Mouse (Mus musculus) urinary bladder, postnatal 14 days (tissue): Measurements from ENCODE around the gene Gm49393.
A peak's percentile ranks its signal among the peaks of the same experiment; 100 is the strongest.
"Not testable (repeated sequence)": the region's sequence is repeated elsewhere in the genome, so short reads cannot be mapped to it uniquely, and the experiment has no call there.

ENCODE experiments used
- DNase-seq: peaks from one replicate; pipeline ENCODE4 v3.0.0; 2021; ENCODE audit warnings: low spot score

The Gm49393 gene

DNA sequence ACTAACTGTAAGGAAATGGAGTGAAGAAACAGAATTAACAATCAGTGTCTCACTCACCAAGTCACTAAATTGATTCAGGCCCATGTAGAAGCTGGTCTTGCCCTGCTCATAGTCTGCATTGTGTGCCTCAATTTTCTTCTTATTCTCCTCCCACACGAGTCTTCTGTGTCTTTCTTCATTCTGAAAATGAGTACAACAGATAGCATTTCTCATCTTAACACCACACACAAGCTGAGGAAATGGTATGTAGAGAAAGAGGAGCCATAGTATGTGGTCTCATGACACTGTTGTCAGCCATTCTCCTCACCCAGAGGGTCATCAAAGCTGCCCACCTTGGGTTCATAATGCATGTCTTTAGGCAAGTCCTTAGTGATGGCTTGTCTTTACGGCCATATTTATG is at the start of gene Gm49393:
Gm49393 (minus strand) TSS at position 101 of the 400 bp plus-strand sequence.
- not testable (repeated sequence) for DNase-seq

DNA sequence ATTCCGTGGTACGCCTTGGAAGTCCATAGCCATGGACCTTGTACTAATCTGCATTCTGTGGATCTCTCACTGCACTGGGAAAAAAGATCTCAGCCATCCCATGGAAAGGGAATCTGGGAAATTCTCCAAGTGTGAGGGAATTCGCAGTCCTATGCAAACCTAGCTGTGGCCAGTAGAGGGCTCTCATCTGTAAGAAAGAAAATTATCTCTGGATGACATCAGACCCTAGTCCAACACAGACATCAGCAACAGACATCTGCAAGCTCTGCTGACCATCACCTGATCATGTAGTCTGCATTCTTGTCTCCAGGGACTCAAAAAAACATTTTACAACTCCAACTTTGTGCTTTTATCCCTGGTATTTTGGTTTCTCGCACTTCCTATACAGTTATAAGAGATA is 36.9 kb upstream of the Gm49393 start:
- not testable (repeated sequence) for DNase-seq

DNA sequence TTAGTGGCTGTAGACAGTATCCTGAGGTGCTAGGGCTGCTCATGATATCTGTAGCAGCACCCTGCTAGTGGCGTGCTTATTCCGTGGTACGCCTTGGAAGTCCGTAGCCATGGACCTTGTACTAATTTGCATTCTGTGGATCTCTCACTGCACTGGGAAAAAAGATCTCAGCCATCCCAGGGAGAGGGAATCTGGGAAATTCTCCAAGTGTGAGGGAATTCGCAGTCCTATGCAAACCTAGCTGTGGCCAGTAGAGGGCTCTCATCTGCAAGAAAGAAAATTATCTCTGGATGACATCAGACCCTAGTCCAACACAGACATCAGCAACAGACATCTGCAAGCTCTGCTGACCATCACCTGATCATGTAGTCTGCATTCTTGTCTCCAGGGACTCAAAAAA is 28.6 kb upstream of the Gm49393 start:
- DNase-seq = not testable (repeated sequence)

- DNase-seq = no peak
These were observed 26.3 kb upstream of the Gm49393 start for GRCm38 (mm10) chr13:60961706-60962105.

DNA sequence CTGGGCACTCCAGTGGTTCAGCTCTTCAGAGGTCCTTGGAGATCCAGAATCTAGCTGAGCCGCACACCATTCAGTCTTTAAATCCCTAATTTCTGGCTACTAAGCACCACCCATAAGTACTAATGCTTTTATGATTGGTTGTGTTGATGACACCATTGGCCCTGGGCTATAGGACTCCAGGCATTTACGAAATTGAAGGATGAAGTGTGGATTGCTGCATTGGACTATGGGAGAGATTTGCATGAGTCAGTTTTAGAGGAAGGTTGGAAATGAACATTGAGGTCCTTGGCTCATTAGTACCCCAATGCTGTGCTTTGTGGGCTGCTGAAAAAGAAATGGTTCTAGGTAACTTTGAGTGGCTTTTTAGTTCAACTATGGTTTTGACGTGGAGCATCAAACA is 6.5 kb upstream of the Gm49393 start, which contains the start of gene Tpbpa:
Tpbpa (minus strand) TSS at position 101 of the 400 bp plus-strand sequence.
- not testable (repeated sequence) for DNase-seq

DNA sequence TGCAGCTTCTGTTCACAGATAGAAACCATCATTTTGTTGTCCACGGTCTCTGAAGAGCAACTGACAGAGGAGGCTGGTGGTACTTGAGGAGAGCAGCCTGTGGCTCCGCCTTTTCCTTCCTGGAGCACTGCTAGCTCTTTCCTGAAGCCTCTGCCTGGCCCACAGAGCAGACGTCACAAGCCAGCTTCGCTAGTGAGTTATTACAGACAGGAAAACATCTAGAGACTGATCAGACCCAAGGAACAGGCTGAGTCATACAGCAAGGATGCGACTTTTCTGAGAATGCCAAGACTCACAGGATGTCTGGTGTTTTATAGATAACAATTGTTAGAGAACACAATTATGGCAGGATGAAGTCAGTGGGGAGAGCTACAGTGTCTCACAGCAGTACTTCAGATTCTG is 1.1 kb upstream of the Gm49393 start, which contains the start of the genes Gm49391 and Ctla2a:
Gm49391 (minus strand) TSS at position 72 of the 402 bp plus-strand sequence.
Ctla2a (minus strand) TSS at position 126 of the 402 bp plus-strand sequence.
- DNase-seq = peak; percentile 4

DNA sequence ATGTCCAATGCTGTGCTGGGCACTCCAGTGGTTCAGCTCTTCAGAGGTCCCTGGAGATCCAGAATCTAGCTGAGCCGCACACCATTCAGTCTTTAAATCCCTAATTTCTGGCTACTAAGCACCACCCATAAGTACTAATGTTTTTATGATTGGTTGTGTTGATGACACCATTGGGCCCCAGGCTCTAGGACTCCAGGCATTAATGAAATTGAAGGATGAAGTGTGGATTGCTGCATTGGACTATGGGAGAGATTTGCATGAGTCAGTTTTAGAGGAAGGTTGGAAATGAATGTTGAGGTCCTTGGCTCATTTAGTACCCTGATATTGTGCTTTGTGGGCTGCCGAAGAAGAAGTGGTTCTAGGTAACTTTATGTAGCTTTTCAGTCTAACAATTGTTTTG is 30.6 kb downstream of the Gm49393 start, which contains the start of gene Tpbpb:
Tpbpb (minus strand) TSS at position 101 of the 400 bp plus-strand sequence.
- DNase-seq = not testable (repeated sequence)

DNA sequence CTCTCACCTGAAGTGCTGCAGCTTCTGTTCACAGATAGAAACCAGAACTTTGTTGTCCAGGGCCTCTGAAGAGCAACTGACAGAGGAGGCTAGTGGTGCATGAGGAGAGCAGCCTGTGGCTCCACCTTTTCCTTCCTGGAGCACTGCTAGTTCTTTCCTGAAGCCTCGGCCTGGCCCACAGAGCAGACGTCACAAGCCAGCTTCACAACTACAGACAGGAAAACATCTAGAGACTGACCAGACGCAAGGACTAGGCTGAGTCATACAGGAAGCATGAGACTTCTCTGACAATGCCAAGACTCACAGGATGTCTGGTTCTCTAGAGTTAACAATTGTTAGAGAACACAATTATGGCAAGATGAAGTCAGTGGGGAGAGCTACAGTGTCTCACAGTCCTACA is 38.1 kb downstream of the Gm49393 start, which contains the start of gene Ctla2b:
Ctla2b (minus strand) TSS at position 120 of the 400 bp plus-strand sequence.
- DNase-seq = peak; percentile 7

- not testable (repeated sequence) for DNase-seq
These were observed 38.6 kb downstream of the Gm49393 start, which contains the start of gene Gm49392 for GRCm38 (mm10) chr13:60896794-60897193. Gene Gm49392 (minus strand): TSS chr13:60896894.

DNA sequence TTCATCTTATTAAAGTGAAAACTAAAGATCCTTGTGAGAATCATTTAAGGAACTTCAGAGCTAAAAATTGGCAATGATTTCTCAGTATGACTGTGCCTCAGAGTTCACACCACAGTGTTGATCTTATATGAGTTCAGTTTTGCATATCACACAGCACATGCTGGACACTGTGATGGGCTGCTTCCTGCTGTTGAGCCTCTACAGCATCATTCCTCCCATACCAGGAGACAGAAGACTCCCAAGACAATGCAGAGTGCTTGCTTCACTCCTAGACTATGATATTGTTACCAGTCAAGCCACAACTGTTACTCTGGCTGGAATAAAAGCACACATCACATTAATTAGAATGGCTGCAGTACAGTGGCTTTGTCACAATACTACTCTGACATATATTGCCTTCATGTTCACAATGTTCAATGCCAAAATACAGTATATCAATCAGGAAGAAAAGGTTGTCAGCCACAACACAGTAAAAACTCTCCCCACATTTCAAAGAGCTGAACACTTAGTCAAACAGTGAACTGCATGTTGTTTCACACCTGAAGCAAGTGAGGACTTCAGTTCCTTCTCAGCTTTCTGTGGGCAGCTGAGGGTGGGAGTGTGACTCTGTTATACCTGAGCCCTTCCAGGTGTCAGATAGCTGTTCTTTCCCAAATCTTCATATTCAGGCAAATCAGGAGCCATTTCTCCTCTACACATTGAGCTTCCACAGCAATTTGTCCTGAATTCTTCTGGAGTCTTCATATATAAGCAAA is 39.8 kb downstream of the Gm49393 start:
- no peak for DNase-seq

- DNase-seq = no peak
These were observed 43.1 kb downstream of the Gm49393 start for GRCm38 (mm10) chr13:60892301-60892700.

DNA sequence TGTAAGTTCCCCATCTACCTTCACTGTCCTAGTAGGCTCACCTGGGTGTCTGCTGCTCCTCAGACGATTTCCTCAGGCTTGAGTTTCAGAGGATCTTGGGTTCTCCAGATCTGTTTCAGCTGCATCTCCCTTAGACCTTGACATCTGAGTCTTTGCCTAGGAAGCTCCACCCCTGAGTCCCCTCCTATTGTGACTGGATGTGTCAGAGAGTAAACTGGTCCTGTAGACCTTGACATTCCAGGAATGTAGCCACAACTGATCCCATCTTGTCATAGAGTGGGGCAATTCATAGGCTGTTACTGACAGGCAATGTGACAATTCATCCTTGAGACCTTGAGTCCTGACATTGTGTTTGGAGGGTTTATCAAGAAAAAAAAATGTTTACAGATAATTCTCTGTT is 71.1 kb downstream of the Gm49393 start, which contains the start of gene 4930486L24Rik:
4930486L24Rik (minus strand) TSS at position 195 of the 400 bp plus-strand sequence.
- DNase-seq = no peak

GRCm38 (mm10) chr13:60848241-60849120 is 86.9 kb downstream of the Gm49393 start:
- no peak for DNase-seq

GRCm38 (mm10) chr13:60843153-60843552 is 92.2 kb downstream of the Gm49393 start:
- DNase-seq = no peak

DNA sequence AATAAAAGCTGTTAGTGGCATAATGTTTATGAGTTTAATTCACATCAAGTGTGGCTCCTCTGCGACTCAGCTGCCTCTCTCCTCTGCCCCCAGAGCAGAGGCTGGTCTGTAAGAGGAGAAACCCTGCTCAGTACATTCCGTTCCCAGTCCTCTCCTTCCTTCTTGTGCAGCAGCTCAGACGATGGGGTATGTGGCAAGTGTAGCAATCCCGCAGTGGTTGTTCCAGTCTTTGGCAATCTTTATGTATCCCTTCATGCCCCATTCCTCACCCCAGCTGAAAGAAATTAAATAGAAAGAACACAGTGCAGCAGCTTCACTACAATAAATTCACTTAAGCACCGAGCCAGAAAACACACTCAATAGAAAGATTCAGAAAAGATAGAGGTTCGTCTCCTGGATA is 92.7 kb downstream of the Gm49393 start:
- DNase-seq = no peak

- DNase-seq = no peak
These were observed 96.0 kb downstream of the Gm49393 start for GRCm38 (mm10) chr13:60839353-60839902.

DNA sequence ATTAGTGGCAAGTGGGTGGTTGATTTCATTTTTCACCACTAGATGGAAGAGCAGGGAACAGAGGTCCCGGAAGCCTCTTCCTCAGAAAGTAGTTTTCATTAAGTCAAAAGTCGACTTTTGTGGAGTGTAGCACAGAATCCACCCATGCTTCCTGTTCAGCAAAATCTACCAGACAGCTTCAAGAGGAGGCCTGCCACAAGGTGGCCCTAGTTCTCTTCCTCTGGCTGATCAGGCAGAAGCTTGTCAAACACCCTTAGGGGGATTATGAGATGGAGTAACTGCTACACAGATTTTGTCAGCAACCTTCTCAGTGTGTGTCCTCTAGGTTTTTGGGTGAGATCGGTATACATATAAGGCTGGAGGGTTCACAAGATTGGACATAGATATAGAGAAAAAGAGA is 109.3 kb downstream of the Gm49393 start:
- no peak for DNase-seq

- no peak for DNase-seq
These were observed 114.8 kb downstream of the Gm49393 start for GRCm38 (mm10) chr13:60820486-60821175.

GRCm38 (mm10) chr13:60819469-60819868 is 115.9 kb downstream of the Gm49393 start:
- DNase-seq = peak; percentile 41

GRCm38 (mm10) chr13:60813722-60814121 is 121.7 kb downstream of the Gm49393 start:
- DNase-seq = no peak

GRCm38 (mm10) chr13:60812768-60813167 is 122.6 kb downstream of the Gm49393 start:
- DNase-seq = no peak
